Mouse (Mus musculus) left cerebral cortex, adult 8-10 months (tissue): Measurements from ENCODE around the gene Tomm7. TPM values are rescaled to one million over a fixed set of nuclear protein-coding genes. Genes with fewer than 3 reads are reported as not detected.
"Not testable (repeated sequence)": the region's sequence is repeated elsewhere in the genome, so short reads cannot be mapped to it uniquely, and the experiment has no call there.

Experiments
- DNase-seq, 2 experiments: peaks; one replicate each; pipeline ENCODE4 v3.0.0; 2022; ENCODE audit warnings: low spot score in 2 of 2
- total RNA-seq, 4 experiments: library from RNA; stranded (reverse); gene quantifications; 2 replicates each; pipeline ENCODE4 v1.2.4; 2022

Gene Tomm7
- total RNA-seq = 10 to 100 TPM; 69.2 to 86.5 (median 78.1) TPM

DNA sequence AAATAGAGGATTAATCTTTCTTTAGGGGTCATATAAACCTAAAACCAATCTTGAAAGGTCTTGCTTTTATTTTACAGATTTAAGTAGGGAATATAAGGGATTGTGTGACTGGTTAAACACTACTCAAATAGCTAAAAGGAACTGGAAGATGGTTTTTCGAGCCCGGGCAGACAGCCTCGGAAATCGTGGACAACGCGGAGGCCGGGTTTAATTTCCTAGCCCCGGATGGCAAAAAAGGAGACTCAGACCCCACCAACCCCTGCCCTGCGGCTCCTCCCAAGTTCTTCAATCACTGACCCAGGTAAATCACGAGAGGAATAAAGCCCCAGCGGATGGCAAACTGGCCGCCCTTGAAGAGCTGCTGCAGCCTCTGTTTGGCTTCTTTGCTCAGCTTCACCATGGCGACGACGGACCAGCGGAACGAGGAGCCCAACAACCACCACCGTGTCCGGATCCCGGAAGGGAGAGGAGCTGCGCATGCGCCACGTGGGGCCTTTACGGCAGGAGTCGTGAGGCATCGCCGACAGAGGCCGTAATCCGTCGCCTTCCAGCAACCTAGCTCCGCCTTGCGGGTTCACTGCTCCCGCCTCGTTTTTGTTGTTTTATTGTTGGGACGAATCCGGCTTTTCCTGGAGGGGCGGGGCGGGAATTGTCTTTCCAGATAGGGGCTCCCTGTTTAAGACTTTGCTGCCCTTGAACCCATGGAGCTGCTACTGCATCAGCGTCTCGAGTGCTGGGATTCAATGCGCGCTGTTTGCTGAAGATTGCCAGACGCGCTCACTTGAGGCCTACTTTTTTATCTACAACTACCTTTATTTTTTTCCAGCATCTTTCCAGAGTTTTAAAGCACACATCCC is at the start of gene Tomm7:
Tomm7 (minus strand) TSS at position 488 of the 857 bp plus-strand sequence.
- peak; percentile 90 to 95 for DNase-seq

DNA sequence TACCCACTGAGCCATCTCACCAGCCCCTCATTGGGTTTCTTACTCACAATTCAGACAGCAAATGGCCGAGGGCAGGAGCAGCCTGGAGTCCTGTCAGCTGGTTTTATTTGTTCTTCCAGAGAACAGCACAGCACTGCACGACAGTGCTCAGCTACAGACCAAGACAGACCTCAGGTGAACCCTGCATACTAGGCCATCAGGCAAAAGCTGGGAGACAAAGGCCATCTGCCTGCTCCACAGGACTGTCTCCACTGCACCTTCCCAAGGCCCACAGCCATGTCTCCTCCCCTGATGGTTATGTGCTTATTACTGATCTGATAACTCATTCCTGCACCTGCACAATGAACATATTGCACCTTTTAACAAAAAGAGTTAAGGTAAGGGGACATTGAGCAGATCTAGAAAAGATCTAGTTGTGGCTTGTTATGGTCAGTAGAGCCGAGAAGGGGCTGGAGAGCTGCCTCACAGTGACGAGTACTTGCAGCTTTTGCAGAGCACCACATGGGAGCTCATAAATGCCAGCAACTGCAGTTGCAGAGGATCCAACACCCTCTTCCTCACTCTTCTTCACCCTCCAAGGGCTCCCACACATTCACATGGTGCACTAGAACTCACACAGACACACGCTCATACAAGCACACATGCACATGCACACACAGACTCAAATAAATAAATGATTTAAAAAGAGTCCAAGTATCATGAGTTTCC is 49.3 kb upstream of the Tomm7 start:
- no peak for DNase-seq

DNA sequence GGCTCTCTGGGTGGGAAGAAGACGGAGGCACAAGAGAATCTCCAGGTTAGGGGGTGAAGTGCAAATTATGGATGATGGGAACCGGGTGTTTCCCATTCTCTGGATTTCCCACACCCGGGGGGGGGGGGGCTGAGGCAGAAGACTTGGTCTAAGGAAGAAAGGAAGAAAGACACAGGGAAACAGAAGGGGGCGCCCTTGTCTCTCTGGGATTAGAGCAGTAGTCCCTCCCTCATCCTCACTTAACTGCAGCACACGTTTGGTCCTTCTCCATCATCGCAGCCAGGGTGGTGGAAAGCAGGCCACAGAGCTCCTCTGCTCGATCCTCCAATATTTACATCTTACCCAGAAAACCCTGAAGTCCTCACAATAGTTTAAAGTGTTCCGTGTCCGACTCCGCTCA is 46.8 kb upstream of the Tomm7 start:
- DNase-seq = peak; percentile 35 to 44

DNA sequence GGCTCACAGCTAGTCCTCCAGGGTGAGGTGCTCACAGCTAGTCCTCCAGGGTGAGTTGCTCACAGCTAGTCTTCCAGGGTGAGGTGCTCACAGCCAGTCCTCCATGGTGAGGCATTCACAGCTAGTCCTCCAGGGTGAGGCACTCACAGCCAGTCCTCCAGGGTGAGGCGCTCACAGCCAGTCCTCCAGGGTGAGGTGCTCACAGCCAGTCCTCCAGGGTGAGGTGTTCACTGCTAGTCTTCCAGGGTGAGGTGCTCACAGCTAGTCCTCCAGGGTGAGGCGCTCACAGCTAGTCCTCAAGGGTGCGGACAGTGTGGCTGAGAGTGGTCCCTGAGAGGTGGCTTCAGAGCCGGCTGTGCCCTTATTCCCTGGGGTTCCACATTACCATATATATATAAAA is 45.5 kb upstream of the Tomm7 start:
- DNase-seq = no peak

DNA sequence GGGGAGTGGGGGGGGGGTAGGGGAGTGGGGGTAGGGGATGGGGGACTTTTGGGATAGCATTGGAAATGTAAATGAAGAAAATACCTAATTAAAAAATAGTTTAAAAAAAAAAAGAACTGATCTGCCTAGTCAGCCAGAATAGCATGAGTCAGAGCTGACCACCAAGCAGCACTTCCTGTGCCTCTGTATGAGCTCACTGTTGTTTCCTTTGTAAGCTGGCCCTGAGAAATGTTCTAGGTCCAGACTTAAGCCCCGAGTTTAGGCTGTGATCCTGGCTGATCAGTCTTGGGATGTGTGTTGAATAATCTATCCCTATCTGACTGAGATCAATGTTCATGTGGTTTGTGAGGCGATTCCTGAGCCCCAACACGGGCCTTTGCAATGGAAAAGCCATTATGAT is 43.1 kb upstream of the Tomm7 start:
- DNase-seq = no peak

DNA sequence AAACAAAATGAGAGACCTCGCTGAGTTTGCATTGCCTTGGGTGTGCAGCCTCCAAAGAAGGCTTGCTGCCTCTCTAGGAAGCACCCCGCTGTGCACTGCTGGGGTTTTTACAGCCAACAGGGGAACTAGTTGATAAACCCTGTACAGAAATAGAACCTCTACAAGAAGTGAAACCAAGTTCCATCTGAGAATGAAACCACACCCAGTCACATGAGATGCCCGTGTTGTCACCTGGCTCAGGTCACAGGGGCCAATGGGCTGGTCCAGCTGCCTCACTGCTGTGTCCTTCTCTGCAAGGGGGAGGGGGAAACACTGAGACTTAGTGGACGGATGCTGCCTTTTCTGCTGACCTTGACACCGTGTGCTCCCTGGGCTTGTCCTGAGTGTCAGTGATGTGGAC is 30.5 kb upstream of the Tomm7 start:
- DNase-seq = no peak

DNA sequence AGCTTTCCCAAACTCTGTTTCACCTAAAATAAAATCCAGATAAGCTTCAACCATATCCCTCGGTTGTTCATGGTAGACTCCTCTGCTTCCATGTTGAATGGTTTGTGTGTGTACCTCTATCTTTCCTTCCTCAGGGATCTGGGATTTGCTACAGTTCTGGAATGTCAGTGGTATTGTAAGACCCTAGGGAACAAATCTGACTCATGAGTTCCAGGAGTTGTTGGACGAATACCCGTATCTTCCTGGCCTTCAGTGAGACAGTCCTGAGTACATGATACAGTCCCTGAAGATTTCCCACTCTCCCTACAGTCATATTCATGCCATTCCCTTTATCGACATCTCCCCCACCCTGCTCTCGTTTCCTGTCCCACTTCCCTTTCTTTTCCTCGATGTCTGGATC is 28.6 kb upstream of the Tomm7 start:
- DNase-seq = no peak

DNA sequence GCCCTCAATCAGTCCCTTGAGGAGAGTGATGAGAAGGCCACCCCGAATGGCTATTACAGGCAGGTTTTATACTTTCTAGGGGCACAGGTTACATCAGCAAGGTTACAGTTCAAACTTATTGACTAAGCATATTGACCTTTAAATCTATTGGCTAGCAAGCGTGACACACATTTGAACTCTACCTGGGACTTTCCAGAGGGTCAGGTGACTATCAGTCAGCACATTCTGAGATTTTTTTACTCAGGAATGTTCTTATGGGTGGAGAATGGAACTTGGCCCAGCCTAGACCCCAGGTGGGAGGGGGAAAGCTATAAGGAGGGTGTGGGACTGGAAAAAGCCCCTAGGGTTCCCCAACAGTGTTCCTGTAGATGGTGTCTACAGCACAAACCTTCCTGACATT is 27.4 kb upstream of the Tomm7 start:
- DNase-seq = not testable (repeated sequence)

DNA sequence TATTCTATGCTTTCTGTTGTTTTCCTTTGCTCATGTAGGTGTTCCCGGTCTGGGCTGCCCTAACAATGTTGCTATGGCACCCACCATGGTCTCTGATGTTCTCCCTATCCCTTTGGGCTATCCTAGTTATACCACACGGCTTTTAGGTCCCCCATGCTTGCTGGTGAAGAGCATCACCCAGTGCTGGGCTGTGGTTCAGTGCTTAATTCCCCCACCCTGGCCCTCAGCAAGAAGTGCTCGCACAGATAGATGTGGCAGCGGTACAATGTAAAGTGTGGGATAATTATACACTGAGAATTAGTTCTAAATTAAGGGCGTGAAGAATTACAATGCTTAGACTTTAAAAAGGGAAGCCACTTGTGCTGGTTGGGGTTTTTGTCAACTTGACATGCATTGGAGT is 22.0 kb upstream of the Tomm7 start:
- DNase-seq = no peak

DNA sequence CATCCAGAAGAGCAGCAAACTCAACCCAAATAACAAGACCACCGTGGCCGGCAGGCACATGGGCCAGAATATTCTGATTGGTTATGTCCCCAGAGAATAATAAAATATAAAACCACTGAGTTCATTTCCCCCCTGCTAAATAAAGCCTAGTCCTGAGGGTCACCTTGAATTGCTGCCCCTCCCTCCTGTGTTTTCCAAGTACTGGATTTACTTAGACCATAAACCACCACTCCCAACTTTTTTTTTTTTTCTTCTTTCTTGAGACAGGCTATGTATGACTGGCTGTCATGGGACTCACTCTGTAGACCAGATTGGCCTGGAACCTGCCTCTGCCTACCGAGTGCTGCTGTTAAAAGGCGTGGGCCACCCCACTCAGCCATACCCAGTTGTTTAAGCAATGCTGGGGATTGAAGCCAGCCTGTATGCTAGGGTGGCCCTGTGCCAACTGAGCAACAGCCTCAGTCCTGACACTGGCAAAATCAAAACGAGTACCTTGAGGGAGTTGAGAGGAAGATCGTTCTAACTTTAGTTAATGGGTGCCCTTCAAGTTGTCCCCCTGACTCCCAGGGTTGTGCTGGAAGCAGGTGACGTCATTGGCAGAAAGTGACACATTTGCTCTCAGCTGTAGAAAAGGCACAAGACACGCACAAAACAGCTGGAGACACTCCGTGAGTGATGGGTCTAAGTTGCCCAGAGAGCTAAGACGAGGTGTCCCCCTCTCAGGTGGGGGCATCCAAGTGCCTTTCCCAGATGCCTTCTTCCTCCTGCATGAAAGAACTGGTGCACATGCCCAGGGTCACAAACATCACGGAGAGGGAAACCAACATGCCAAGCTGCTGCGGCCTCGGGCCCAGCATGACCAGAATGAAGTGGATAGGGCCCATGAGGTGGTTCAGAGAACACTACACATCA is 20.3 kb upstream of the Tomm7 start:
- no peak for DNase-seq

DNA sequence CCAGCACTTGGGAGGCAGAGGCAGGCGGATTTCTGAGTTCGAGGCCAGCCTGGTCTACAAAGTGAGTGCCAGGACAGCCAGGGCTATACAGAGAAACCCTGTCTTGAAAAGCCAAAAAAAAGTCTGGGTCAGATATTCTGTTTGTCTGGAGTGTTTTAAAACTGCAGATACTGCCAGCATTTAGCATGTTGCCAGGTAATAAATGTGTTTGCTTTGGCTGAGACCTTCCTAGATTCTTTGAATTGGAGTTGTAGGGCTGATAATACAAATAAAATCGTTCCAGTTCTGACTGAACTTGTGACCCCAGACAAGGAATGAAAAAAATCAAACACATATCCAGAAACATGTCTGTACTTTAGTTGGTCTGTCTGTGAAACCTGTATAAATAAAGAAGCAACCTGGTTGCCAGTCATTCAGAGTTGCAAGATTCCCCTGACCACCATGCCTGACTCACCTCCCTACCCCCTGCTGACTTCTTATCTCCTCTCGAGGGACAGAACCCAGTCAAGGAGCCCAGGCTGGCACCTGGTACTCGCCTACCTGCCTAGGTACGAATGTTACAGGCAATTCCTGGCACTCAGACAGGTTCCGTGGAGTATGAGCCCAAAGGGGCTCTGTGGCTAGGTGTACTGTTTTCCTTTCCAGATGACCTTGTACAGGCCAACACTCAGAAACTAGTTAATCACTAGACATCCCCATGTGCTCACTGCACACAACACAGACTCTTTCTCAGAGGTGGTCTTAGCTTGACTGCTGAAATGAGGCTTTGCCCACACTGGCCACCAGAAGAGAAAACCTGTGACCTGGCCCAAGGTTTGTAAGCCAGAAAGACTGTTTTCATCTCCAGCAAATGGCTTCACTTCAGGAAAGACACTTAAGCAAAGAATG is 19.4 kb upstream of the Tomm7 start:
- no peak for DNase-seq

DNA sequence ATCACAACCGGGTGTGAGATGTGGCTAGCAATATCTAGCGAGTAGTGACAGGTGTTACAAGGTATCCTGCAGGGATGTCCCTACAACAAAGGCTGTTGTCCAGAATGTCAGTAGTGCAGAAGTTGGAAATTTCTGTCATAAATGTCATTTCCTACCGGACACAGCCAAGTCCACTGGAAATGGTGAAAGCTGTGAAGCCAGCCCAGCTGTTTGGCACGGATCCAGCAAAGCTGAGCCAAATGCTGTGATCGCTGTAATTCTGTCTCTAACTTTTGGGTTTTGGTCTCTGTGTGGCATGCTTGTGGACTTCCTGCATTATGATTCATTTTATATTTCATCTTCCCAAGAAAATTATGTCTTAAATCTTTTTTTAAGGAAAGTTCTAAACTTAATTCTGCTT is 18.3 kb upstream of the Tomm7 start:
- no peak for DNase-seq

DNA sequence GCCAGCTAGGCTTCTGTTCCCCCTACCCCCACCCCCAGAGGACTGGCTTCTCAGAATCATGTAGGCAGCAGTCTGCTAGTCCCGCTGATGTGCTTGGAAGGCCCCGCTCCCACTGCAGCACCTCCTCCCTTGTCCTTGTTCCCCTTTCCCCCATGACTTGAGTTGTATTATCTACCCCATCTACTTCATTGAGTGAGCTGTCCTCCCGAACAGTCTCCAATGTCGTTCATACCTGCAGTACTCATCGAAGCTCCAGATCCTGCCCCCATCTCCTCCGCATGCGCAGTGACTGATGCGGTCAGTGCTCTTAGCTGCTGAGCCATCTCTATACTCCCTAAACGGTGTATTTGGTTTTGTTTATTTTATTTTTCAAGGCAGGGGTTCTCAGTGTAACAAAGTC is 17.8 kb upstream of the Tomm7 start:
- no peak for DNase-seq

DNA sequence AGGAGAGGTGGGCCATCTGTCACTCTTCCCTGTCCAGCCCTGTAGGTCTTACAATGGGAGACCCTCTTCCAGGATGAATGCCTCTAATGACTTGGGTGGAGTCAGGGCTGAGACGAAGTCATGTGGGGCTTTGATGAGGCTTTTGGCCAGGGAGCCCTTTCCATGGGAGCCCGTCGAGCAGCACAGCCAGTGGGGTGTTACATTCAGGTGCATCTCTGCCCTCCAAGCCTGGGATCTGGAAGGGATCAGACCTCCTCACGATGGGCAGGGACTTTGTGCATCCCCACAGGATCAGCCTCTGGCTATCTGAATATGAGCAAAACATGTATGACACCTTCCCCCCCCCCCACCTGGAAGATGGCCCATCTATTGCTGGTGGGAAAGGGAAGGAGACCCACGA is 15.9 kb upstream of the Tomm7 start:
- DNase-seq = no peak

DNA sequence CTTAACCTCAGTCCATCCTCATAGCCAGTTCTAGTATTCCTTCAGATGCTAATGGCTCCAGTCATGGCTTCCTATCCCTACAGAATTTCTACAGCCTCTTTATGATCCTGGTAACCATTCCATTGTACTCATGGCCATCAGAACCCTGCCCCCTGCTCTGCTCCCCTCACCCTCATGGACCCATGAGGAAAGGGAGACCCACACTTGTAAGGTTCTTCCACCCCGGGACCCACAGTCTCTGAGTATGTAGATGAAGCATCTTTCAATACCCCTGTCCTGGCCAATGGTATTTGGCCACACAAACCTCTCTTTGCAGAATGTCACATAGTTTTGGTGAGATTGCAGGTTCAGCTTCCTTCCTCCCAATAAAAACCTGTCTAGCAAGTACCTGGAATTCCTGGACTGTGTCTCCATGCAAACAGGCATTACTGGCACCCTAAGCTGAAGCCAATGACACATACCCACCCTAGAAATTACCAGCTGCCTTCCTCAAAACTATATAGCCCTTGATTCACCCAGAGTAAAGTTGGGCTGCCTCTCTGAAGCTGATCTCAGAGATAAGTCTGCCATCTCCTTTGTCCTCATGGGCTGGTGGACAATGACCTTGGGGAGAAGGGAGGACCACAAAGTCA is 15.2 kb upstream of the Tomm7 start:
- DNase-seq = no peak

DNA sequence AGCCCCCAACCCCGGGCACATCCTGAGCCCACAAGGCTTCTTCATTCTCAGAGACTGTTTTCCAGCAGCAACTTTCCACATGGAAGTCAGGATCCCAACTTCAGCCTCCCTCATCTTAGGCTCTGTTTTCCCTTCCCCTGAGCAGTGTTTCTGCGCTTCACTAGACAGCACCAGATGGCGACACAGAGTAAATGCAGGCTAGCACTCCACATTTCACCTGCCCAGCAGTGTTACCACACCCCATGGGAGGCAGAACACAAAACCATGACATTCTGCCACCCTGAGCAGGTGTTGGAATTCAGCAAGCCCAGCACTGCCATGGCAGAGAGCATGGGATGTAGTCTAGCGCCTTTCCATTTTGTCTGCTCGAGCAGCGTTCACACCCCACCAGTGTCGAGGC is 14.7 kb upstream of the Tomm7 start:
- DNase-seq = no peak

DNA sequence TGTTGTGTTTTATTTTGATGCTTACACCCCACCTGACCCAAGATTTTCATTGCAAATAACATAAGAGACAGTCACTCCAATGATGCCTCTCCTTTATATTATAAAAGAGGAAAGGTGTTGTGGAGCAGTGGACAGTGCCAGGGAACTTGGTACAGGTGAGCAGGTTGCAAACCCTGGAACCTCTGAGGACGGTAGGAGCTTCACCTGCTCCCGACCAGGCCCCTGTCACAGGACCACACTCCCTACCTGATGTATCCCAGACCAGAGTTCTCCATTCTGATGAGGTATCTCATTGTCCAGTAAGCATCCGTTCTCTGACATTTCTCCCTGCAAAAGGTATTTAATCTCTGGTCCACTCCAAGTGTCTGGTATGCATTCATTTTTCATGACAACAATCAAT is 14.0 kb upstream of the Tomm7 start:
- no peak for DNase-seq

DNA sequence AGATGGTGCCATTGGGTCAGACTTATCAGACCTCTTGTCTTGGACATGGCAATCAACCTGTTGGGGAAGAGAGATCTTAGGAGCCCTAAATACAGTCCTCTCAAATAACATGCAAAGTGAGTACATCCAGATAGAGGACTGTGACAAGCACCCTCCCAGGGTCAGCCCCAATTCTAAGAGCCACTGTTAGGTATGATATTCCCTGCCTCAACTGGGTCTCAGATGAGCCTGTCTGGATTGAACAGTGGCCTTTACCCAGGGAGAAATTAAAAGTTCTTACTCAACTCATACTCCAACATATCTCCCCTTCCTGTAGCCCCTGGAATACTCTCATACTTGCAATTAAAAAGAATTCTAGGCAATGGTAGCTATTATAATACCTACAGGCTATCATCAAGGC is 13.2 kb upstream of the Tomm7 start:
- no peak for DNase-seq

DNA sequence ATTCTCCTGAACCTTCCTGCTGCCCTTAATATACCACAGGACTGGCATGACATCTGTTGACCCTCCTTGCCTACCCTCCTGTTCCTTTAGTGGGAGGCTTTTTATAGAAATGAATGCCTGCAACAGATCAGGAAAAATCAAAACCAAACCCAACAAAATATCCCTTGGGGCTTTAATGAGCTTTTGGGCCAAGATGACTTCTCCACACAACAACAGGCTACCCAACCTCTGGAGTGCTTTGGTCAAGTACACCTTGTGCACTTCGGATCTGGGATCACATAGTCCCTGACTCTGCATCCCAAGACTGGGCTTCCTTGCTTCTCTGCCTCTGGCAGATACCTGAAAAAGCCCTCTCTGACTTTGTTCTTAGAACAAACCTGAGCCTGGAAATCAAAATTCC is 12.2 kb upstream of the Tomm7 start:
- DNase-seq = no peak

DNA sequence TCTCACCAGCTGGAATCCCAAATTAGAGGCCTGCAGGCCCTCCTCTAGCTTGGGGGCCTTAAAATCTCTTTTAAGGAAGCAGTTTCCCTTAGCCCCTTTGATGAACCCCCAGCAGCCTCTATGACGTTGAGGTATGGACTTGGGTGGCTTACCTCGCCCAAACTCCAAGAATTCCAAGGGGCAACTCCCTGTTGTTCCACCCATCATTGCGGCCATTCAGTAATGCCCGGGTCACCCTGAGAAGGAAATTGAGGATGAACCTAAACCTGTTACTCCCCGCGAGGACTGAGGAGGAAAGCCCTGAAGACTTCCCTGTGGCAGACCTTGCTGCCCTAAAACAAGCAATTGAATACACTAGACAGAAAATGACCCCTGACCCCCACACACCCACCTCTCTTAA is 11.5 kb upstream of the Tomm7 start:
- DNase-seq = no peak
